Mouse (Mus musculus) C2C12 (cell line): ENCODE data around the gene Pcyt1b.

ENCODE experiments used
- CEBPB ChIP-seq: IDR thresholded peaks from one replicate; pipeline ENCODE4 v1.6.1; 2011; ENCODE audit warnings: low read depth, mild to moderate bottlenecking, control low read depth, moderate library complexity
- CTCF ChIP-seq: IDR thresholded peaks from one replicate; pipeline ENCODE4 v1.5.1; 2011; ENCODE audit not compliant: control insufficient read depth, insufficient read depth, insufficient read length
- FOSL1 ChIP-seq: IDR thresholded peaks from one replicate; pipeline ENCODE4 v1.8.0; 2011; ENCODE audit warnings: mild to moderate bottlenecking, low read length; ENCODE audit not compliant: poor library complexity, insufficient read depth, severe bottlenecking
- MAX ChIP-seq: IDR thresholded peaks from one replicate; pipeline ENCODE4 v1.6.1; 2011; ENCODE audit warnings: mild to moderate bottlenecking, control low read depth
- MYOD1 ChIP-seq: IDR thresholded peaks from one replicate; pipeline ENCODE4 v1.6.1; 2011; ENCODE audit warnings: low read depth; ENCODE audit not compliant: control insufficient read depth, insufficient read length
- USF1 ChIP-seq: IDR thresholded peaks from one replicate; pipeline ENCODE4 v1.6.1; 2011; ENCODE audit warnings: low read depth, mild to moderate bottlenecking, control low read depth, moderate library complexity

GRCm38 (mm10) chrX:93674432-93674831 lies 19.8 kb downstream of the Pcyt1b start:
- TF ChIP-seq MYOD1, result no peak
- no peak for TF ChIP-seq MAX
- no peak for TF ChIP-seq CEBPB
- no peak for TF ChIP-seq CTCF
- TF ChIP-seq USF1, result no peak
- no peak for TF ChIP-seq FOSL1
